Mouse (Mus musculus) small intestine, adult 2 months (tissue): ENCODE measurements around the gene Ica1. TPM values are rescaled to one million over a fixed set of nuclear protein-coding genes. Genes with fewer than 3 reads are reported as not detected.

Experiments used
- H3K27ac ChIP-seq: fragments of 200-500 bp; 2 replicates; pipeline ENCODE4 v1.5.1; 2012; ENCODE audit warnings: low read depth, low read length, control low read depth, inconsistent platforms; ENCODE audit not compliant: insufficient read depth
- H3K27me3 ChIP-seq: fragments of 200-500 bp; 2 replicates; pipeline ENCODE4 v1.6.1; 2012; ENCODE audit warnings: mild to moderate bottlenecking, moderate library complexity, low read length, inconsistent platforms; ENCODE audit not compliant: control insufficient read depth, insufficient read depth
- H3K36me3 ChIP-seq: fragments of 200-500 bp; 2 replicates; pipeline ENCODE4 v1.6.1; 2012; ENCODE audit warnings: mild to moderate bottlenecking, low read length, control low read depth, inconsistent platforms; ENCODE audit not compliant: control insufficient read depth, insufficient read depth
- H3K4me1 ChIP-seq: fragments of 200-500 bp; 2 replicates; pipeline ENCODE4 v1.6.1; 2012; ENCODE audit warnings: low read length, inconsistent platforms, mixed read lengths; ENCODE audit not compliant: control insufficient read depth, insufficient read depth, insufficient read length
- H3K4me3 ChIP-seq: fragments of 200-500 bp; 2 replicates; pipeline ENCODE4 v1.5.1; 2012; ENCODE audit warnings: low read depth, mild to moderate bottlenecking, control low read depth, inconsistent platforms, low read length, moderate library complexity
- CTCF ChIP-seq: fragments of 200-500 bp; IDR thresholded peaks from 2 replicates; pipeline ENCODE4 v1.5.1; 2012; ENCODE audit warnings: low read depth, mild to moderate bottlenecking, control low read depth, inconsistent platforms, low read length, moderate library complexity, mixed read lengths; ENCODE audit not compliant: insufficient replicate concordance, insufficient read length; ENCODE audit errors: extremely low read depth
- POLR2A ChIP-seq: fragments of 200-500 bp; IDR thresholded peaks from 2 replicates; pipeline ENCODE4 v1.6.1; 2012; ENCODE audit warnings: low read depth, mild to moderate bottlenecking, control low read depth, inconsistent platforms, low read length, moderate library complexity
- WGBS: fragments of 180-500 bp; shearing (Covaris S2); methylation state at CpG from one replicate; pipeline ENCODE4 v1.1.7; 2018; 5-methylcytosine and 5-hydroxymethylcytosine counted together
- polyA plus RNA-seq: library from polyadenylated mRNA; depleted of rRNA; stranded (reverse); fragments of >200 nt; gene quantifications from 2 replicates; pipeline ENCODE4 v1.2.3, GENCODE M21; 2012

Ica1 gene
- polyA plus RNA-seq, 1 experiment: 1.3 TPM

DNA sequence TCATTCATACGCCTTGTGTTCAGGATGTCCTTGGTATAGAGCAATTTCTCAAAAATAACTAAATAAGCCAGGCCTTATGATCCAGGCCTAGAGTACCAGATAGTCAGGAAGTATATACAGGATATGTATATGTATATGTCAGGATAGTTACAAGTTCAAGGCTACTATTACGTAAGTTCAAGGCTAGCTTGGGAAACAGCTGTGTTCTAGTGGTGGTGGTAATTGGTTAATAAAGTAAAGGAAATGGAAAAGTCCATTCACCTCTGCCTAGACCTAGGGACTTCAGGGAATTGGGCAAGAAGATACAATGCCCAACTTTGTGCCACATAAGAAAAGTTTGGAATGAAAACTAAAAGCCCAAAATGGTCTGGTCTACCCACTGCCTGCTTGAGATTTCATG, 61.7 kb downstream of the Ica1 start:
- WGBS: 93% methylated on average over 2 of the region's 2 CpGs
- no peak overlapping the region for H3K27ac ChIP-seq
- no peak for TF ChIP-seq POLR2A
- no peak for TF ChIP-seq CTCF
- no peak overlapping the region for H3K4me3 ChIP-seq
- H3K4me1 ChIP-seq: no peaks in the 10 kb centered on the region
- H3K36me3 ChIP-seq: no peaks in the 10 kb centered on the region
- H3K27me3 ChIP-seq: no peaks in the 10 kb centered on the region

DNA sequence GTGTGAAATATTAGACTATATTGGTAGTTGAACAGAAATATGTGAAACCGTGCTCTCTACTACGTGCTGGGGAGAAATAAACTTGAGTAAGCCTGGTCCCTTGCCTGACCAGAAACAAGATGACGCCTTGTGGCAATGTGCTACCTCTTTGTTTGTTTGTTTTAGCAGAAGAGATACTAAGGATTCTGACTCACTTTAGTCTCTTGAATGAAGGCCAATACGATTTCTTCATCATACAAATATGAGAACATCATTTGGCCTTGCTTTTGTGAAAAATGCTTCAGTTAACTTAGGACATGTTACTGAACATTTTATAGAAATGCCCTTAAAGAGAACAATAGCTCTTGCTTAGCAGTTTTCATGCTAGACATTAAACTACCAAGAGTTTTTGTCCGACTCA, 67.0 kb downstream of the Ica1 start:
- Histone ChIP-seq H3K4me3 (no peak overlapping the region), H3K27me3 (no peaks in the 10 kb centered on the region), H3K36me3 (no peaks in the 10 kb centered on the region), H3K4me1 (no peaks in the 10 kb centered on the region), H3K27ac (no peak overlapping the region)
- WGBS: 85% methylated on average over 5 of the region's 5 CpGs
- TF ChIP-seq CTCF (no peak), POLR2A (no peak)

DNA sequence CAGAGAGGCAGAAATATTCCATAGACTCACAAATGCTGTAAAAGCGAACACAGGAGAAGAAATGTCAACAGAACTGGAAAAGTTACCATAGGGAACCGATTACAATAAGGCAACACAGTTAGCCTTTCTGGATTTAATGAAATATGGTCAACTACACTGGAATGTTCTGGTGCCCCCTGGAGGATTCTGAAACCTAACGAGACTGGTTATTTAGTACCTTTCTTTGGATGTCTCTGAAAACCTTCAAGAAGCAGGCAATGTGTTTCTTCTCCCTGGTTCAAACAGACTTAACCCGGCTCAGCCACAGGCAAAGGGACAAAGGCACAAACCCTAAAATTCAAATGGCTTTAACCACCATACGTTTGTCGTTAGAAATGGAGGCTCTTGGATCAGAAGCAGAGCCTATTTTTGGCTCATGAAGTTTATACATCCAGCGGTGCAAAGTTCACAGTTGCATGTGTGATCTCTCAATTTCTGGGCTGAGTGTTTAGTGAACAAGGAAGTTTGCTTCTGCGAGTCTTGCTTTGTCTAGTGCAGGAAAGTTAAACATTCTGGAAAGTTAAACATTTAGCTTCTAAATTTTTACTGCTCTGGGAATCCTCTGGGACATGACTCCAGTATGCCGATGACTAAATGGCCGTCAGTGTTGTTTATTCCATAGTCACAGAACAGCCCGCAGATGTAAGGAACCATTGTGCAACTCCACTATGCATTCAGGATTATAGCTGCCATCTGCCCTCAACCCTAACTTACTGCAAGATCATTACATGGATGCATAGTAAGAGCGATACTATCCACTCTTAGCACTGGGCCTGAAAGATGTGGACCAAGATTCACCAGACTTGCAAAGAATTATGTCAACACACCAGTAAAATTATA, 83.4 kb downstream of the Ica1 start:
- no peaks in the 10 kb centered on the region for H3K4me1 ChIP-seq
- H3K36me3 ChIP-seq: no peaks in the 10 kb centered on the region
- 27% methylated on average over 12 of the region's 12 CpGs for WGBS
- H3K4me3 ChIP-seq: no peak overlapping the region
- H3K27me3 ChIP-seq: no peaks in the 10 kb centered on the region
- H3K27ac ChIP-seq: peak overlapping the region; percentile 35; the same call in 1 of the 2 replicates
- TF ChIP-seq CTCF (no peak), POLR2A (no peak)

DNA sequence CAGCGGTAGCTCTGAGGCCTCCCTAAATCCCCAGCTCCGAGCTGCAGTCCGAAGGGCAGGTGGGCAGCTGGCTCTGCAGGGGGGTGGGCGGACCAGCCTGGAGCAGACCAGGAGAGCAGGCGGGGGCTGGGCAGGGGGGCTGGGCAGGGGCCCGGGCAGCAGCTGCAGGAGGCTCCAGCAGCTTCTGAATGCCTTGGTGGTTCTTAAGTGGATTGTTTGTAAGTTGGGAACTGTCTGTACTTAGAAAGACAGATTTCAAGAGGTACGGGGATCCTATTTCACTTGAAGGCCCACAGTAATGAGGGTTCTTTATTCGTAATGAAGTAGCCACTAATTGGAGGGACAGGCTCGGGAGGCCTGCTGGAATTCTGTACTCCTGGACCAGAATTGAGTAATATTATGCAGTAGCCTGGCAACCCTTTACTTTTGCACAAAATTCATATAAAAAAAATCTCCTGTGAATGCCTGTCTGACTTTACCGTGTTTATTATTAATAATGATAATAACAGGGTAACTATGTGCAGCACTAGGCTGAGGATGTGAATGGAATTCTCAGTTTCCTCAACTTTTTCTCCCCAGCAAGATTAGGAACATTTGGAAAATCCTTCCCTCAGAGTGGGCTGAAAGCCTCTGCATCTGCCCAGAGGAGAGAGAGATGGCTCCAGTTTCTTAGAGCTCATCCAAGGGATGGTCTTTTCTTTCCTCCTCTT, 84.2 kb downstream of the Ica1 start:
- H3K27ac ChIP-seq: peak overlapping the region; percentile 35; the same call in 1 of the 2 replicates
- 82% methylated on average over 10 of the region's 10 CpGs for WGBS

DNA sequence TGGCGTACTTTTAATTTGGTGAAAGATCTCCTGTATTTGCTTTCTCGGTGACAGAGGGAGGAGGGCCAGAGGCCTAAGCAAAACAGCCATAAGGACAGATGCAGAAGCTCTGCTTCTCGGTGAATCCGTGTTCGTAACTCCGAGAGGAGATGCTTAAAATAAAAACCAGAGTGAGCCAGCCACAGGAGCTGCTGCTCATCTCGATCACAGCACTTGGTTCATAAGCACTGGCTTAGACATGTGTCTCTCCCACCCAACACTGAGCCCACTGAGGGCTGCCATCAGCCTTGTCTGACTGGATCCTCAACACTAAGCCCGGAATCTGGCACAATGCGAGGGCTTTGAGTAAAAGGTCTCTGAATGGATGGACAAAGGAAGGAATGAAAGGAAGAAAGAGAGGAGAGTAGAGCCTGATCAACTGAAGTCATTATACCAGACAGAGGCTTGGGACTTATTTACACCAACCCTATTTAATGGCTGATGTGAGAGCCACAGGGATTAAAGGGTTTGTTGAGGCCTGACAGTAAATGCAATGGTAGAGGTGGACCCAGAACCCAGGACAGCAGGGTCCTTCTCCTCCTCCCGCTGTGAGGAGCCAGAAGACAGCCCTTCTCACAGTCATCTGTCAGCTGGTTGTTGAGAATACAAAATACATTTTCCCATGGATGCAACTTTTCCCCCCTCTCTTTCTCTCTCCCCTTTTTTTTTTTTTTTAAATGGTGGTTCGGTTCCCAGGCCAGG, 85.0 kb downstream of the Ica1 start:
- 90% methylated on average over 11 of the region's 11 CpGs for WGBS
- no peak for TF ChIP-seq CTCF
- TF ChIP-seq POLR2A: no peak
- no peak overlapping the region for H3K27ac ChIP-seq

More for the DNA sequence above, 84.2 kb downstream of the Ica1 start:
- H3K36me3 ChIP-seq: no peaks in the 10 kb centered on the region
- TF ChIP-seq POLR2A (no peak), CTCF (no peak)
- no peaks in the 10 kb centered on the region for H3K27me3 ChIP-seq
- H3K4me3 ChIP-seq: no peak overlapping the region
- H3K4me1 ChIP-seq: no peaks in the 10 kb centered on the region

DNA sequence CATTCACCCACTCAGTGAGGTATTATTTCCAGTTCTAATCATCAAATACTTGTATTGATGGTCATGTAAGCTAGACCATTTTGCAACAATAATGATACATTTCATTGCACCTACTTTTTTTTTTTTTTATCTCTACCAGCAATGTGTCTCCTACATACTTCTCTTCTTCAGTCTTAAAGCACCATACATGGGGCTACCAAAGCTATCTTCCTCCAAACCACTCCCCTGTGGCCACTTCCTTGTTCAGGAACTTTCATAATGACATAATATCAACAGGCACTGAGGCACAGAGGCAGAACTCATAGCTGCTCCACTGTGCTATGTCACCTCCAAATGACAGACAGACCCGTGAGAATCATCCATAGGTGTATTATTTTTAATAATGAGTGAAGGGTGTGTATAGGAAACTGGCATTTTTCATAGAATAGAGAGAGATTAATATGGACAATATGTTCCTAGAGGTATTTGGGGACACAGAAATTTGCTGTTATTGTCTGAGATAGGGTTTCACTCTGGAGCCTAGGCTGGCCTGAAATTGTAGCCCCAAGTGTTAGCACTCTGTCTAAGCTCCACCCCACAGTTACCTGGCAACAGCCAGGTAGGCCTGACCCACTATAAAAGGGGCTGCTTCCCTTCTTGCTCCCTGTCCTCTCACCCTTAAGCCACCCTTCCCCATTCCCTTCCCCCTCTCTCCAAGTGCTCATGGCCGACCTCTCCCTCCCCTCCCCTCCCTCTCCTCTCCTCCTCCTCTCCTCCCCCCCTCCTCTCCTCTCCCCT, 86.9 kb downstream of the Ica1 start:
- no peak overlapping the region for H3K27ac ChIP-seq
- 56% methylated on average over 2 of the region's 2 CpGs for WGBS
- no peaks in the 10 kb centered on the region for H3K36me3 ChIP-seq
- TF ChIP-seq CTCF: no peak
- TF ChIP-seq POLR2A: no peak
- H3K4me3 ChIP-seq: no peak overlapping the region
- H3K27me3 ChIP-seq: no peaks in the 10 kb centered on the region
- no peaks in the 10 kb centered on the region for H3K4me1 ChIP-seq

More for the DNA sequence above, 85.0 kb downstream of the Ica1 start:
- no peaks in the 10 kb centered on the region for H3K36me3 ChIP-seq
- H3K4me3 ChIP-seq: no peak overlapping the region
- H3K4me1 ChIP-seq: no peaks in the 10 kb centered on the region
- no peaks in the 10 kb centered on the region for H3K27me3 ChIP-seq
